Mouse (Mus musculus) lung, postnatal 36 days (tissue): ENCODE data around the gene Zp2.

Source experiments
- DNase-seq: peaks from one replicate; pipeline ENCODE4 v3.0.0; 2022; ENCODE audit warnings: mixed read lengths

The Zp2 gene

DNA sequence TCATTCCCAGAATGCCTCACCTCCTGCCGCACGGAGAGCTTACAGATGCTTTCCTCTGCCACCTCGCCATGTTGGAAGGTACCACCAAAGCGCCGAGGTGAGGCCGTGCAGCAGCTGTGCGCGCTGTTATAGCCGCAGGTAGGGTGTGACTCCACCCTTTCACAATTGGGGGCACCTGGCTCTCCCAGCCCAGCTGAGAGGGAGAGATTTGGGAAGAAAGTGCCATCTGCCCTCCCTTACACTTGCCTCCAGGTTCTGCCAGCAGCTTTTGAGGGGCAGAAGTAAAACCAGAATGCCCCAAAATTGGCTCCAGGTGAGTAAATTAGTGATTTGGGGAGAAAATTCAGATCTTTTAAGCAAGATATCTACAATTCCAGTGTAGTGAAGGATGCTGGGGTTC lies at the start of gene Zp2:
Gene Zp2 (minus strand): TSS at position 101 of the 400 bp plus-strand sequence.
- DNase-seq: no peak

DNA sequence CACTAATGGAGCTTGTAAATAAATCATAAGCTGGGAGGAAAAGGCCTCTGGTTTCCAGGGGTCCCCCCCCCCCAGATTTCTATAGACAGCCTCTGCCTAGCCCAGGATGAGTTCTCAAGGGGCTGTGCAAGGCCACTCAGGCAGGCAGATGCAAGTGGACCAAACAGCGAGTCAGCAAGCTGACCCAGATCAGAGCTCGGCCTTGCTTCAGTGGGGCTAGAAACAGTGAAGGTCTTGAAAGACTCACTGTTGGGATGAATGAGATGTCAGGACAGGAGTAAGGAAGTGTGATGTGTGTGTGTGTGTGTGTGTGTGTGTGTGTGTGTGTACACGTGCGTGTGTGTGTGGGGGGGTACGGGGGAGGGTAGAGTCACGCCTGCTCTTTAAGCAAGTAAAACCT lies 47.7 kb upstream of the Zp2 start:
- no peak for DNase-seq

DNA sequence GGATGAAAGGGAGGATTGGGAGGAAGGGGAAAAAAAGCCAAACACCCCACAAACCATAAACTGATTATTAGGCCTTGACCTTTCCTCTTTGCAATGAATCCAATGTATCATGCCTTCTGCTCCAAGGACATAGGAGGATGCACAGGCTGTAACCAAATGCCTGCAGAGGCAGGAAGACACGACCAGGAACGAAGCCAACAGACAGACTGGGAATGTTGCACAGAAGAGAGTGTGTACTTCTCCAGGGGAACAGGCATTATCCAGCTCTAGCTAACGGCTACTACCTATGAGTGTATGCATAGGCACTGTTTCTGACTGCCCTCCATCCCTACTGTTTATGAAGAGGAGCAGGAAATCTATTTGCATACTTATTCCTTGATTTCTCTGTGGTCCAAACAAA lies 47.1 kb upstream of the Zp2 start:
- DNase-seq: no peak

DNA sequence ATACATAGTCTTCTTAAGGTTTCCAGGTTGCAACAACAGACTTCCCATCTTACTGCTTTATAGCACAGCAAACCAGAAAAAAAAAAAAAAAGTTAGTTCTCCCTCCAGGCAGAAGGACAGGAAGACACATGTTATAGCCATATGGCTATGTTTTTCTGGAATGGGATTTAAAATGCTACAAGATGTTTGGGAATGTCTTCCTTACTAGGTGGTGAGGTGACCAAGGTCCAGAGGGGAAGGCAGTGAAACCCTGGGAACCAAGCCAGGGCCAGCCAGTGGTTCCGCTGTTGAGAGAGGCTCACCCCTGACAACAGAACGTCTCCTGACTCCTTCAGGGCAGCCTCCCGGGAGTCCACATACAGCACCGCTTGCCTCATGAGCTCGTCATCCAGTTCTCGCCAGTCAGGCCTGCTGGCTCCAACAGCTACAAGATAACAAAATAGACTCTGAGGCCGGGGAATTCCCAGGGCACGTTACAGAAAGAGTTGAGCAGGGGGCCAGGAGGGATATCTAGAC lies 45.1 kb upstream of the Zp2 start:
- DNase-seq: no peak

DNA sequence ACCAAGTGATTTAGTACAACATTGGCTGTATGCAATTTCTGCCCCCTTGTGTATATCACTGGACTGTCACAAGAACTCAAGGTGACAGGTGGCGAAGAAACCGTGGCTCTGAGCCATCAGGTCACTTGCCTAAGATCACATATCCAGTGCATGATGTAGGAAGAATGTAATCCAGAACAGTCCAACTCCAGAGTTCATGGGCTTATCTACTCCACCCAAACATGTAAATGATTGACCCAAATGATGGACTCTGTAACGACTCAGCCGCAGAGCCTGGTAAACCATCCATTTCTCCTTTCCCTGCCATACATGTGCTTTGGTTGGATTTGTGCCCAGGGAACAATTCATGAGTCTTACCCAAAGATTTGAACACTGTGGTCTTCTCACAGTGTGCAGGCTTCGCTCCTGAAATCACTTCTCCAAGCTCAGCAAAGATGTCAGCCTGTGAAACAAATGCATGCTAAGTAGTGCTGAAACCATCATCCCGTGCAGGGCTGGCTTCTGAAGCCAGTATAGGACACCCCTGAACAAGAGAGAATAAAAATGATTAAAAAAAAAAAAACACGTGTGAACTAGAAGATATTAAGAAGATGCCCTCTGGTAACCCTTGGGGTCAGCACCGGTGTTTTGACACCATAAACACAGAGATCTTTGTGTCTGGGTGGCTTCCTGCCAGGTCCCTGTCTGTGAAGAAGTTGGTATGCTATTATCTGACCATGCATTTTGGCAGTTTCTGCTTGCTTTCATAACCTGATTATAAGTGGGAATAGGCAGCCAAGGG lies 44.5 kb upstream of the Zp2 start:
- DNase-seq: no peak

DNA sequence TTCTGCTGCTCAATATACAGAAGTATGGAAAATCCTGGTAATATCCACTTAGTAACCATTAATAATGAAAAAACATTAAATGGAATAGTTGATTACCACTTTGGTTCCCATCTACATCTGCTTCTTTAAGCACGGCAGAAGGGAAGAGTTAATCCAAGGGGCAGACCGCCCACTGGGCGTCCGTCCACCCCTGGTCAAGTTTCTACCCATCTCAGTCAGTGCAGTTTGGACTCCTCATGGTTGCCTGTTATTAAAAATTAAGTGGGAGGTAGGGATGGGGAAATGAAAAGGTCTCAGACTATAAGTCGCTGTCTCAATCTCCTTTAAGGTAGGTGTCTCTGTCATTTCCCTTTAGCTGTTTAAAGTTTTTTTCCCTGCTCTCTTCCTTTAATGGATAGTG lies 43.9 kb upstream of the Zp2 start:
- DNase-seq: no peak

DNA sequence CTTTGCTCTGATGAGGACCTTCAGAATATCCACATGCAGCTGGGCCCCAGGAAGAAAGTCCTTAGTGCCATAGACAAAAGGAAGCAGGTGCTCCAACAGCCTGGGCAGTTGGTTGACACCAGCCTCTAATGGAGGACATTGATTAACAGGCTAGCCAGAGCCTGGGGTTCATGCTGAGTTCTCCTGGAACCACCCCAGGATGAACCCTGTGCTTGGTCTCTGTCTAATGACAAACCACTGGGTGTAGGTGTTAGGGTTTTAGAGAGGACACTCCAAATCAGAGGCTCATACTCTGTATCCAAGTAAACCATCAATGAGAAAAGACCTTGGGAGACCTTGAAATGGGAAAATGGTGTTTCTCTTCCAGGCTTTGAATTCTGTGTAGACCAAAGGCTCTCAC lies 37.8 kb upstream of the Zp2 start:
- DNase-seq: no peak

DNA sequence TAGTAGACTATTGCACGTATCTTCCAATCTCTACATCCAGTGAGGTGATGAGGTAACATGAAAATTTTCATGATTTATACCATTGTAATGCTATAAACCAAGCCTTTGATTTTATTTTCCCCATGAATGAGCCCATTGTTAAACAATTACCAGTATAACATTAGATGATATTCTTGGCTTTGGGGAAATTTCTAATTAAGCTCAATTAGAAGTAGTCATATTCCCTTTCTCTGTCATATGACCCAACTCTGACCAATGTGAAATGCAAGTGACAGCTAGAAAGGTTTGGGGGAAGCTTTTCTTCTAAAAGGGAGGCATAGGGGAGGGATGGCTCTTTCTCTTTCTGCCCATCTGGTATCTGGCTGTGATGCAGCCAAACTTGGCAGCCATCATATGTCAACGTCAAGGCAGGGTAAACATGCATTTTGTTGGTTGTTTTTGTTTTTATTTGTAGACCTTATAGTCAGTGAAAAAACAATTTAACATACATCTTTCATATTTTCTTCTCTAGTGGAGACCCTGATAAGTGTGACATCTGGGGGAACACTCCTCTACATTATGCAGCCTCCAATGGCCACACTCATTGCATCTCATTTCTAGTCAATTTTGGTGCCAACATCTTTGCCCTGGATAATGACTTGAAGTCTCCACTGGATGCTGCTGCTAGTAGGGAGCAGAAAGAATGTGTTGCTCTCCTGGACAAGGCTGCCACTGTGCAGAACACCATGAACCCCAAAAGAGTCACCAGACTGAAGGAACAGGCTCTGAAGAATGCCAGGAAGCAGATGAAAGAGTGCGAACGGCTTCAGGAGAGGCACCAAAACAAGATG lies 36.5 kb upstream of the Zp2 start:
- no peak for DNase-seq

DNA sequence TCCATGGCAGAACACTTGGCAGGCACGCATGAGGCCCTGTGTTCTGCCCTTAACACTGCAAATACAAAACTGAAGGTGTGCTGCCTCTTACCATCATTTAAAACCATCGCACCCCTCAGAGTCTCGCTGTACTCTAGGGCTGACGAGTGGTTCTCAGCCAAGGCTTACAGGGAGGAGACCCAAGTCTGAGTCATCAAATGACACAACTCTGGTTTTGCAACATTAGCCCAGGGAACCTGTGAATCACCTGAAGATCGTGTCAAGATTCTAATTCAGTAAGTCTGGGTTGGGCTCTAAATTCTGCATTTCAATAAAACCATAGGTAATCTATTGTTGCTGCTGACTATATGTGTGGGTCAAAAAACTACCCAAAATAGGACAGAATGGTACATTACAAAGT lies 35.5 kb upstream of the Zp2 start:
- DNase-seq: peak; percentile 26

DNA sequence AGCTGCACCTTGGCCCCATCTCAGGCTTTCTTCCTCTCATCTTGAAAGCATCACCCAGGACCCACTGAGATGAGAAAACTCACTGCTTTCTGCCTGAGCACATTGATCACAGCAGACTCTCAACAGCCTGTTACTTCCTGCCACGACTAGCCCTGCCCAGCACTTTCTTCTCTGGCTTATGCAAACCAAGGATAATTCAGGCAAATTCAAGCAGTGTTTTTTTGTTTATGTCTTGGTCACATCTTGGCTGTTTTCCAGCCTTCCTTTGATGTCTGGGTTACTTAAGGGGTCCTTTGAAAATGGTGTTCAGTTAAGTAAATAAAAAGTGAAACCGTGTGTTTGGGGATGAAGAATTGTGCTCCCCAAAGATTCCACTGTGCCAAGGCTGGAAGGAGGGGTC lies 33.8 kb upstream of the Zp2 start:
- no peak for DNase-seq

DNA sequence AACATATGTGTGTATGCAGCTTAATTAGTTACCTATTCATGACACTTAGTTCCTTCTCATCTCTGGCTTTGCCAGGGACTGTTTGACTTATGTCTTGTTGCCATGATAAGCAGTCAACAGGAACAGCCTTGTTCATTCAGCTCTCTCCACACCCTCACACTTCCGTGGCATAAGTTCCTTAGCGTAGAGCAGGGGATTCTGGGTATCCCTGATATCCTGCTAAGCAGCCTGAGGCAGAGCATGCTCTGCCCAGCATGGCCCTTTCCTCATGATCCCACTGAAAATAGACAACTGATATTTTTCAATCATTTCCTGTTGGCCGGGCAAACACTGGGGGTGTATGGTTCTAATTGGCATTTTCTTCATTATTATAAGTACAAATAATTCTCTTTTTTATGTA lies 32.5 kb upstream of the Zp2 start:
- DNase-seq: no peak

DNA sequence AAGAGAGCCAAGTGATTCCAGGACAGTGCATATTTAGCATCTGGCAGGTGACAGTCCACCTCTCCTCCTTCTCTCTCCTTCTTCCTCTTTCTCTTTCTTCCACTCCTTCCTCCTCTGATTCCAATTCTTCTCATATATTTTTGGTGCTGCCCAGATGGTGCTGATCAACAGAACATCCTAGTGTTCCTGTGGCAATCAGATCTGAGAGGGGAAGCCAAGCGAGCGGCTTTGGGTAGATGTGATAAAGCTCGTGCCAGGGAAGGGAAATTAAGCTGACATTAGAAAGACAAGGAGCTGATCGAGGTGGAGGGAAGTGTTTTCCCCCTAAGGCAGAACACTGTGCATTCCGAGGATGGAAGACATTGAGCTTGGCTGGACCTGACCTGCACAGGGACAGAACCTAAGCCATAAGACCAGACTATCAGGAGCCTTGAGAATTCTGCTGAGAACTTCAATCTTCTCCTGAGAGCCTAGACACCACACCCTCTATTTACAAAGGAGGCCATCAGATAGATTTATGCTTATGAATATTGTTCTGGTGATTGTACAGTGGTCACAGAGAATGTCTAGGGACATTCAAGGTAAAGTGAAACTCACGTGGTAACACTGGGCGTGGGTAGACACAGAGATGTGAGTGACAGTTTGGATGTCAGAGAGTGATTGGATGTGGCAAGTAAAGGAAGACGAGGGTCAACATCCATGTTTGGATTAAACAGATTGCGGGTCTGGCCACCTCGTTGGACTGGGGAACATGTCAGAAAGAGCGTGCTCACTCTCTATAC lies 29.8 kb upstream of the Zp2 start:
- DNase-seq: no peak

DNA sequence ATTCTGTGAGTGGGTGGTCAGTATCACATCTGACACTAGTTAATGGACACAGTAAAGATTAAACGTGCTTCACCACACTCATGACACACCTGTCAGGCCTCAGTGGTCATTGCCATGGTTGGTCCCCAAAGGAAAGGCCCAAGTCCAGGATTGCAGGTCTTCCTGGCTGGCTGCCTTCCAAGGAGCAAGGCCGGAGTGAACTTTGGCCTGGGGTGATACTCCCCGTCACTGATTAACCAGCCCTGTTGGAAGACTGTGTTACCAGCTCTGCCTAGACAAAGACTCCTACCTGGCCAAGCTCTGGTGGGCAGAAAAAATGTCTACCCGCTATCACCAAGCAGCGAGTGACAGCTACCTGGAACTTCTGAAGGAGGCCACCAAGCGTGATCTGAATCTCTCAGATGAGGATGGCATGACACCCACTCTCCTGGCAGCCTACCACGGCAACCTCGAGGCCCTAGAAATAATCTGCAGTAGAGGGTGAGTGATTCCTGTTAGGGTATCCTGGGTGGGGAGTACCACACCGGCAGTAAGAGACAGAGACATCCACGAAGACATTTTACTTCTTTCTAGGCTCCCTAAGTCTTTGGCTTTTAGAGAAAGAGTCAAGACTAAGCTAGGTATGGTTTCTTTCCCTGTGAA lies 28.6 kb upstream of the Zp2 start, which contains the start of gene Anks4b:
Gene Anks4b (plus strand): TSS at position 256 of the 642 bp plus-strand sequence.
- no peak for DNase-seq

DNA sequence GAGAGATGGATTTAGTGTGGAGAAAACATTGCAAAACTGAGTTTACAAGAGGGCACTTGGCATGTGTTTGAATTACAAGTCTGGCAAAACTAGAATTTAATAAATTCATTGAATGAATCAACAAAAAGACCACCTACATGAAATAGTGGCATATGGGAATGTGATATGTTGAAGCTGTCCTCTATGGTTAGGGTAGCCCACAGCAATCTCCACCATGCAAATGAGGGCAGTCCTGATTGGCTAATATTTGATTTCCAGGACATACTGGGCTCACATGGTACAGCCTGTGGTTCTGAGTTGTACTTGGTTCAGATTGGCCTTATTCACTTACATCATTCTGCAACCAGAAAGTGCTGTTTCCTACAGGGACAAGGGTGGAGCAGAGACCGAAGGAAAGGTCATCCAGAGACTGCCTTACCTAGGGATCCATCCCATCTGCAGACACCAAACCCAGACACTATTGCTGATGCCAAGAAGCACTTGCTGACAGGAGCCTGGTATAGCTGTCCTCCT lies 27.2 kb upstream of the Zp2 start:
- peak; percentile 7 for DNase-seq

DNA sequence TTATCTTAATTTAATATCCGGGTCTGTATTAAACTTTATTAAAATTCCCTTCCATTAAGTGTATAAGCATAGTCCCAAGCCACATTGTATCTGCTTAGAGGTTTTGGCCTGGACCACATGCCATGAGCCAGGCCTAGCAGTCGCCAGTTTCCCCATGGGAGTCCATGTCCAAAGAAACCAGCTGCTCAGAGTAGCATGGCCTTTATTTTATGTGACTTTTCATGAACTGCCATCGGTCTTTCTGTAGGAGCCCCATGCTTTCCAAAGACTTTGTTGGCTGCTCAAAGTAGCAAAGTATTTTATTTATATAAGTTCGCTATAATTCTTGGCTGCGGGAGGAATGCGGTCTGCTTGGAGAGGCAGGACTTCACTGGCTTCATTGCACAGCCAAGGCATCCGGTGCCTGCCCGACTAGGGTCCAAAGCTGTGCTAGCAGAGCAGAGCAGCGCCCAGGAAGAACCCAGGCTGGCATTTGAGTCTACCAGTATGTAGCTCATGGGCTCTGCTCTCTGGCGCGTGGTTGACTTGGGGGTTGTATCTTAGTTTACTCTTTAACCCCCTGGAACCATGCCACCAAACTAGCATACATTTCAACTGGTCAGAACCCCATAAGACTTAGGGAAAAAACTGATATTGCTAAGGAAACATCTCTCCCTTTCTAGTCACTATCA lies 18.6 kb upstream of the Zp2 start:
- no peak for DNase-seq

DNA sequence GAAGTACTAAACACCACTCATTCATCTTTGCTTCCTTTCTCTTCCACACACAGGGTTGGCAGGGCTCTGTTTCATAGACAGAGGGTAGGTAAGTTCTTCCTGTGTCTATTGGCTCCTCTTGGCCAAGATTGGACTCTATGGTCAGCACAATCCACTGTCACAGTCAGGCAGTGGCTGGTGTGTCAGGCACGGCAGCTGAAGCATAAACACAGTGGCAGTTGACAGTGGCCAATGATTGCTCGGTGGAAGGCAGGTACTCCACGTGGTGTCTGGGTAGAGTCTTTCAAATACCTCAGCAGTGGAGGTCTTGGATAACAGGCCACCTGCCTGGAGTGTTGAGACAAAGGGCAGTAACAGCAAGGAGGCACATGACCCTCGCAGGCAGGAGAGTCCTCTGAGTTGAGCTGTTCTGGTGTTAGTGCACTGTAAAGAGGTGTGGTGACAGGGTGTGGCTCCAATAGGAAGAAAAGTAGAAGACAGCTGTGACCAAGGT lies 13.1 kb upstream of the Zp2 start:
- DNase-seq: peak; percentile 15

DNA sequence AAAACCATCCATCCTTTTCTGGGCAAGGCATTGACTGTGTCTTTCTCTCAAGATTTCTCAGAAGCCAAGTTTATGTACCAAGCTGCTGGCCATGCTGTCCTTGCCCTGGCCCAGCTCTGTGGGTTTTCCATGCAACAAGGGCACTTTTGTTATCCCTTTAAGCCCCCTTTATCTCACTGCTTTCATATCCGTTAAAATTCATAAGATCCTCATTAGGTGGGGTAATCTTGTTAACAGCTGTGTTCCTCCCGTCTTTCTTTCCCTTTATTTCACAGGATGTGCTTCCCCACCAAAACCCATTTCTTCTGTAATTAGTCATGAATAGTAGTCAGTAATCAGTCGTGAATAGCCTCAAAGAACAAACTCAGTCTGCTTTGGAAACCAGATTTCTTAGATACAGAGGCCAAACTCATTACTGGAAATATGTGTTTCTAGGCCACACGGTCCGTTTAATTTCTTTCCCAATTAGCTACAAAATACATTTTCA lies 12.5 kb upstream of the Zp2 start:
- DNase-seq: no peak

DNA sequence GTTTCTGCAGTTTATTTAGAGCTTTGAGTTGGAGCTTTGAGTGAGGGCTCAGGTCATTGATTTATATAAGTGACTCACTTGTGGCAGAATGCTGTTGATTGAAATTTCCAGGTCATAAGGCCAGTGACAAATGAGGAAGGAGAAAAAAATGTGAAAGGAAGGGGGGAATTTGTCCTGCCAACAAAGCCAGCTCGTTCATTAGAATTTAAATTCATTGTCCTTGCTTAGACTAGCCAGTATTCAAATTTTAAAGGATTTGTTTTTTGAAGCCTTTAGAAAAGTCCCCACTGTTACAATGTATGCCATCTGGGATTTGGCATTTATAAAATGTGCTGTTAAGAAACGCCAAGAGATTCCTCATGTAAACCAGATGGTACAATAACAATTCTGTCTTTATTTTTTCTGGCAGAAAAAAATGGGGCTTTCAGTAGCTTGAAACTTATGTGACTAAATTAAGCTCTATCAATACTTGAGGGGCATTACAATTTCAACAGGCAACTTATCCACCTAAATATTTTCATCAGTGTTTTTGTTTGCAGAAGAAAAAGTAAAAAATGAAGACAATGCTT lies 11.8 kb upstream of the Zp2 start:
- DNase-seq: no peak

DNA sequence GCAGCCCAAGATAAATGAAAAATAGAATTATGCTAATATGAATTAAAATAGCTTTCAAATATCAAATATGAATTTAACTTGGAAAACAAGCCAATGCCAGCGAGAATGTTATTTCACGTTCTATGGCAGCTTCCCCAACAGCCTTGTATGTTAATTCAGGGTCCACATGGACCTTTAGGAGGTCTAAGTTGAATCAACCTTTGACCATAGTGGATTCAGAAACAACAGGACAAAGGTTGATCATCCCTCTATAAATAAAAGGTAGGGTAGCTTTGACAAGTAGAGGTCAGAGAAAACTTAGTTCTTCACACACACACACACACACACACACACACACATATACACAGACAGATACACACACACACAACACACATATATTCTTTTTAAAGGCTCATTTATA lies 5.8 kb upstream of the Zp2 start:
- no peak for DNase-seq

DNA sequence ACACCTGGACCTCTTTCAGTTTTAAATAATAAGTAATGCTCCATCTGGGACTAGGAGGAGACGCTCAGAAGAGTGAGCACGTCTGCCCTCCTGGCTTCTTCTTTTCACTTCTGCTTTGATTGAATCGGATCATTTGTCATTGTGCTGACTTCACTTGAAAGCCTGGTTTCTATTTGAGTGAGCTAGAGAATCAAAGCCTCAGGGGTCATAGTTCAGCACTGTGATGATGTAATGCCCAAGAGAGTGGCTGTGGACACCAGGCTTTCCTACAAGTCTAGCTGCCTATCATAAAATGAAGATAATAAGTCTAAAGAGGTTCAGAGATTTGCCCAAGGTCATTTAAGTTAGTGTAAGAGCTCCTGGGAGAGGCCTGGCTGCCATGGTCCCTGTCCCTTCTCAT lies 5.2 kb upstream of the Zp2 start:
- peak; percentile 25 for DNase-seq

DNA sequence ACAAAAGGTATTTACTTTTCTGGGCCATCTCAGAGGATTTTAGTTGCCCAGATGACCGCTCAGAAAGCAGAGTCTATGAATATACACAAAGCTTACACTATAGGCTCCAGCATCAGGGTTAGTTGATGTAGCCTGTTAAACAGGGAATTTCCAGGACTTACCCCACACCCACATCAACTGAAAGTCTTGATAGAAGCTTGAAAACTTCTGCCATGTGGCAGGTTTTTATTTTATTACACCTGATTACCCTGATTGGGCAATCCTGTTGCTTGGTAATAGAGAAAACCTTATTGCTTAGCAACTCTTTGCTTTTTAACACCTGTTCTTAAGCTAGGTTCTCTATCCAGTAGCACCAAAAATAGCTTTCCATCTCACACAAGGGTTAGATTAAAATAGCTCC lies 2.3 kb downstream of the Zp2 start:
- no peak for DNase-seq
